Mouse (Mus musculus): Measurements from ENCODE around the gene Arhgap32. TPM values are rescaled to one million over a fixed set of nuclear protein-coding genes. Genes with fewer than 3 reads are reported as not detected.
"Not testable (repeated sequence)": the region's sequence is repeated elsewhere in the genome, so short reads cannot be mapped to it uniquely, and the experiment has no call there.

The Arhgap32 gene
- polyA plus RNA-seq, 1 experiment from 2014 or later: 10.3 TPM

GRCm38 (mm10) chr9:32163820-32164219 lies 47.9 kb downstream of the Arhgap32 start:
- not testable (repeated sequence) for H3K27ac ChIP-seq (ENCODE audit: low read depth, low read length); H3K27me3 ChIP-seq (replicated peaks; ENCODE audit: control insufficient read depth, insufficient read depth, low read length); H3K9me3 ChIP-seq (ENCODE audit: control insufficient read depth, low read length); ATAC-seq; H3K4me2 ChIP-seq (ENCODE audit: low read length); H3K4me3 ChIP-seq (ENCODE audit: low read length); H3K36me3 ChIP-seq (ENCODE audit: control insufficient read depth, insufficient read depth, low read length); H3K4me1 ChIP-seq (ENCODE audit: control insufficient read depth, insufficient read depth, low read depth, low read length); H3K9ac ChIP-seq (ENCODE audit: low read depth, low read length)
- 70% methylated on average over 6 of the region's 6 CpGs for WGBS

- 90% methylated on average over 5 of the region's 5 CpGs for WGBS
- H3K9me3 ChIP-seq (ENCODE audit: control insufficient read depth, low read length): no peaks in the 10 kb centered on the region
- no peak overlapping the region for H3K27ac ChIP-seq (ENCODE audit: low read depth, low read length)
- no peak overlapping the region for H3K9ac ChIP-seq (ENCODE audit: low read depth, low read length)
- no peaks in the 10 kb centered on the region for H3K27me3 ChIP-seq (replicated peaks; ENCODE audit: control insufficient read depth, insufficient read depth, low read length)
- H3K4me3 ChIP-seq (ENCODE audit: low read length): no peak overlapping the region
- no peaks in the 10 kb centered on the region for H3K4me1 ChIP-seq (ENCODE audit: control insufficient read depth, insufficient read depth, low read depth, low read length)
- no peak overlapping the region for H3K4me2 ChIP-seq (ENCODE audit: low read length)
- ATAC-seq: no peak
- peaks cover 2% of the 10 kb centered on the region; the same call in 1 of the 2 replicates for H3K36me3 ChIP-seq (ENCODE audit: control insufficient read depth, insufficient read depth, low read length)
Measured at GRCm38 (mm10) chr9:32168546-32169137, 52.7 kb downstream of the Arhgap32 start.

GRCm38 (mm10) chr9:32170713-32171112 lies 54.8 kb downstream of the Arhgap32 start:
- WGBS: 85% methylated on average over 8 of the region's 8 CpGs
- Histone ChIP-seq H3K36me3 (ENCODE audit: control insufficient read depth, insufficient read depth, low read length) (peaks cover 2% of the 10 kb centered on the region; the same call in 1 of the 2 replicates), H3K4me3 (ENCODE audit: low read length) (no peak overlapping the region), H3K4me1 (ENCODE audit: control insufficient read depth, insufficient read depth, low read depth, low read length) (no peaks in the 10 kb centered on the region), H3K9ac (ENCODE audit: low read depth, low read length) (no peak overlapping the region), H3K27me3 (replicated peaks; ENCODE audit: control insufficient read depth, insufficient read depth, low read length) (no peaks in the 10 kb centered on the region), H3K4me2 (ENCODE audit: low read length) (no peak overlapping the region), H3K9me3 (ENCODE audit: control insufficient read depth, low read length) (no peaks in the 10 kb centered on the region), H3K27ac (ENCODE audit: low read depth, low read length) (no peak overlapping the region)
- ATAC-seq: no peak

GRCm38 (mm10) chr9:32176612-32177011 lies 60.7 kb downstream of the Arhgap32 start:
- no peaks in the 10 kb centered on the region for H3K36me3 ChIP-seq (ENCODE audit: control insufficient read depth, insufficient read depth, low read length)
- H3K4me3 ChIP-seq (ENCODE audit: low read length): no peak overlapping the region
- no peak overlapping the region for H3K27ac ChIP-seq (ENCODE audit: low read depth, low read length)
- peak; percentile 68; the same call in 1 of the 2 replicates for ATAC-seq
- H3K27me3 ChIP-seq (replicated peaks; ENCODE audit: control insufficient read depth, insufficient read depth, low read length): no peaks in the 10 kb centered on the region
- H3K4me1 ChIP-seq (ENCODE audit: control insufficient read depth, insufficient read depth, low read depth, low read length): no peaks in the 10 kb centered on the region; the same call in 1 of the 2 replicates
- H3K4me2 ChIP-seq (ENCODE audit: low read length): no peak overlapping the region
- WGBS: 43% methylated on average over 4 of the region's 4 CpGs
- H3K9ac ChIP-seq (ENCODE audit: low read depth, low read length): no peak overlapping the region
- no peaks in the 10 kb centered on the region for H3K9me3 ChIP-seq (ENCODE audit: control insufficient read depth, low read length)

GRCm38 (mm10) chr9:32181170-32181569 lies 65.2 kb downstream of the Arhgap32 start:
- WGBS: 61% methylated on average over 2 of the region's 2 CpGs
- H3K9me3 ChIP-seq (ENCODE audit: control insufficient read depth, low read length): no peaks in the 10 kb centered on the region
- no peak overlapping the region for H3K27ac ChIP-seq (ENCODE audit: low read depth, low read length)
- H3K4me2 ChIP-seq (ENCODE audit: low read length): no peak overlapping the region
- H3K4me3 ChIP-seq (ENCODE audit: low read length): no peak overlapping the region
- no peaks in the 10 kb centered on the region for H3K27me3 ChIP-seq (replicated peaks; ENCODE audit: control insufficient read depth, insufficient read depth, low read length)
- no peaks in the 10 kb centered on the region; the same call in 1 of the 2 replicates for H3K4me1 ChIP-seq (ENCODE audit: control insufficient read depth, insufficient read depth, low read depth, low read length)
- no peak overlapping the region for H3K9ac ChIP-seq (ENCODE audit: low read depth, low read length)
- ATAC-seq: no peak
- peaks cover 8% of the 10 kb centered on the region; the same call in 1 of the 2 replicates for H3K36me3 ChIP-seq (ENCODE audit: control insufficient read depth, insufficient read depth, low read length)

- ATAC-seq: no peak
- Histone ChIP-seq H3K4me2 (ENCODE audit: low read length) (no peak overlapping the region), H3K9ac (ENCODE audit: low read depth, low read length) (no peak overlapping the region), H3K4me3 (ENCODE audit: low read length) (no peak overlapping the region), H3K9me3 (ENCODE audit: control insufficient read depth, low read length) (no peaks in the 10 kb centered on the region), H3K36me3 (ENCODE audit: control insufficient read depth, insufficient read depth, low read length) (peaks cover 8% of the 10 kb centered on the region; the same call in 1 of the 2 replicates), H3K27ac (ENCODE audit: low read depth, low read length) (no peak overlapping the region), H3K4me1 (ENCODE audit: control insufficient read depth, insufficient read depth, low read depth, low read length) (no peaks in the 10 kb centered on the region), H3K27me3 (replicated peaks; ENCODE audit: control insufficient read depth, insufficient read depth, low read length) (no peaks in the 10 kb centered on the region)
- 93% methylated on average over 2 of the region's 2 CpGs for WGBS
Measured at GRCm38 (mm10) chr9:32186489-32186888, 70.6 kb downstream of the Arhgap32 start.

- Histone ChIP-seq H3K4me3 (ENCODE audit: low read length) (no peak overlapping the region), H3K9ac (ENCODE audit: low read depth, low read length) (no peak overlapping the region), H3K27ac (ENCODE audit: low read depth, low read length) (no peak overlapping the region), H3K4me2 (ENCODE audit: low read length) (no peak overlapping the region), H3K36me3 (ENCODE audit: control insufficient read depth, insufficient read depth, low read length) (no peaks in the 10 kb centered on the region), H3K27me3 (replicated peaks; ENCODE audit: control insufficient read depth, insufficient read depth, low read length) (no peaks in the 10 kb centered on the region), H3K9me3 (ENCODE audit: control insufficient read depth, low read length) (no peaks in the 10 kb centered on the region), H3K4me1 (ENCODE audit: control insufficient read depth, insufficient read depth, low read depth, low read length) (no peaks in the 10 kb centered on the region)
- no peak for ATAC-seq
- WGBS: 35% methylated on average over 5 of the region's 5 CpGs
Measured at GRCm38 (mm10) chr9:32192295-32193073, 76.5 kb downstream of the Arhgap32 start.

- H3K36me3 ChIP-seq (ENCODE audit: control insufficient read depth, insufficient read depth, low read length): no peaks in the 10 kb centered on the region
- H3K4me2 ChIP-seq (ENCODE audit: low read length): no peak overlapping the region
- no peak overlapping the region for H3K27ac ChIP-seq (ENCODE audit: low read depth, low read length)
- H3K4me3 ChIP-seq (ENCODE audit: low read length): no peak overlapping the region
- WGBS: 61% methylated on average over 7 of the region's 7 CpGs
- no peak overlapping the region for H3K9ac ChIP-seq (ENCODE audit: low read depth, low read length)
- no peak for ATAC-seq
- H3K27me3 ChIP-seq (replicated peaks; ENCODE audit: control insufficient read depth, insufficient read depth, low read length): no peaks in the 10 kb centered on the region
- no peaks in the 10 kb centered on the region for H3K9me3 ChIP-seq (ENCODE audit: control insufficient read depth, low read length)
- H3K4me1 ChIP-seq (ENCODE audit: control insufficient read depth, insufficient read depth, low read depth, low read length): no peaks in the 10 kb centered on the region
Measured at GRCm38 (mm10) chr9:32204450-32204990, 88.6 kb downstream of the Arhgap32 start.

- Histone ChIP-seq H3K9me3 (ENCODE audit: control insufficient read depth, low read length) (no peaks in the 10 kb centered on the region), H3K27me3 (replicated peaks; ENCODE audit: control insufficient read depth, insufficient read depth, low read length) (no peaks in the 10 kb centered on the region), H3K4me2 (ENCODE audit: low read length) (no peak overlapping the region), H3K4me1 (ENCODE audit: control insufficient read depth, insufficient read depth, low read depth, low read length) (no peaks in the 10 kb centered on the region), H3K9ac (ENCODE audit: low read depth, low read length) (no peak overlapping the region), H3K4me3 (ENCODE audit: low read length) (no peak overlapping the region), H3K27ac (ENCODE audit: low read depth, low read length) (no peak overlapping the region), H3K36me3 (ENCODE audit: control insufficient read depth, insufficient read depth, low read length) (no peaks in the 10 kb centered on the region)
- no peak for ATAC-seq
- 91% methylated on average over 8 of the region's 8 CpGs for WGBS
Measured at GRCm38 (mm10) chr9:32207133-32207532, 91.2 kb downstream of the Arhgap32 start.

Data from hindbrain, embryonic 16.5 days (tissue).